Mouse (Mus musculus): ENCODE results near the gene Smr3a. TPM values are rescaled to one million over a fixed set of nuclear protein-coding genes. Genes with fewer than 3 reads are reported as not detected.

Gene Smr3a
- not detected for total RNA-seq (2021)

- DNase-seq (ENCODE audit: low spot score in 2 of 2) = no peak
- intact Hi-C loops (cut with DNase I) = no loop called here
These were observed at the start of gene Smr3a for GRCm38 (mm10) chr5:88002249-88002648. Gene Smr3a (plus strand): TSS chr5:88002549.

- intact Hi-C loops (cut with DNase I) = no loop called here
- no peak for DNase-seq (ENCODE audit: low spot score in 2 of 2)
These were observed 33.1 kb upstream of the Smr3a start, which contains the start of the genes 2310003L06Rik and Gm28434 for GRCm38 (mm10) chr5:87969201-87969600. Gene 2310003L06Rik (plus strand): TSS chr5:87969459. Gene Gm28434 (plus strand): TSS chr5:87969517.

GRCm38 (mm10) chr5:87979139-87979538 lies 23.2 kb upstream of the Smr3a start, which contains the start of gene Cabs1:
Gene Cabs1 (plus strand): TSS chr5:87979439.
- DNase-seq (ENCODE audit: low spot score in 2 of 2) = no peak
- intact Hi-C loops (cut with DNase I) = no loop called here

GRCm38 (mm10) chr5:87982468-87983214 lies 19.7 kb upstream of the Smr3a start:
- intact Hi-C loops (cut with DNase I) = no loop called here

GRCm38 (mm10) chr5:88005241-88005640 lies 2.9 kb downstream of the Smr3a start:
- intact Hi-C loops (cut with DNase I) = no loop called here
- no peak for DNase-seq (ENCODE audit: low spot score in 2 of 2)

More at GRCm38 (mm10) chr5:87982468-87983214, 19.7 kb upstream of the Smr3a start:
- no peak for DNase-seq (ENCODE audit: low spot score in 2 of 2)

Other genes starting within 250 kb of the Smr3a start
- gene Csn1s2a, start 228.0 kb upstream of the Smr3a start, total RNA-seq (2021) = not detected
- not detected for gene Csn1s2b, start 194.5 kb upstream of the Smr3a start, total RNA-seq (2021)
- gene Prr27, start 176.9 kb upstream of the Smr3a start, total RNA-seq (2021) = not detected
- gene Odam, start 117.5 kb upstream of the Smr3a start, total RNA-seq (2021) = not detected
- gene Csn3, start 77.0 kb upstream of the Smr3a start, total RNA-seq (2021) = not detected
- gene 2310003L06Rik, start 33.1 kb upstream of the Smr3a start, total RNA-seq (2021) = not detected
- not detected for gene Gm28434, start 33.0 kb upstream of the Smr3a start, total RNA-seq (2021)
- gene Cabs1, start 23.1 kb upstream of the Smr3a start, total RNA-seq (2021) = not detected
- gene Smr2, start 84.0 kb downstream of the Smr3a start, total RNA-seq (2021) = not detected
- gene Gm11116, start 109.0 kb downstream of the Smr3a start, total RNA-seq (2021) = not detected
- gene Gm11115, start 151.6 kb downstream of the Smr3a start, total RNA-seq (2021) = not detected